Mouse (Mus musculus): Measurements from ENCODE around the gene Ecsit. TPM values are rescaled to one million over a fixed set of nuclear protein-coding genes. Genes with fewer than 3 reads are reported as not detected.
"Not testable (repeated sequence)": the region's sequence is repeated elsewhere in the genome, so short reads cannot be mapped to it uniquely, and the experiment has no call there.

Gene Ecsit
- polyA plus RNA-seq, 1 experiment from 2014 or later: 55.0 TPM

DNA sequence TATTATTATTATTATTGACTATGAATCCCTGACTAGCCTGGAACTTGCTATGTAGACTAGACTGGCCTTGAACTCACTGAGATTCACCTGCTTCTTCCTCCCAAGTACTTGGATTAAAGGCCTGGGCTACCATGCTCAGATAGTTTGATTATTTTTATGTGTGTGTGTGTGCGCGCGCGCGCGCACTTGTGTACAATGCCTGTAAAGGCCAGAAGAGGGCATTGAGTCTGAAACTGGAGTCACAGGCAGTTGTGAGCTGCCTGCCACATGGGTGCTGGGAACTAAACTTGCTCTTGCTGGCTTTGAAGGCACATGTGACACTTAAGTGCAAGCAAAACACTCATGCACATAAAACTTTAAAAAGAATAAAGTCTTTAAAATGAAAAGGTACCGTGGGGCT lies 4.0 kb upstream of the Ecsit start:
- no peaks in the 10 kb centered on the region for H3K27me3 ChIP-seq
- H3K9ac ChIP-seq: no peak overlapping the region
- no peaks in the 10 kb centered on the region for H3K36me3 ChIP-seq
- WGBS: 95% methylated on average over 7 of the region's 7 CpGs
- peaks cover 9% of the 10 kb centered on the region for H3K4me1 ChIP-seq (replicated peaks)
- no peaks in the 10 kb centered on the region for H3K9me3 ChIP-seq (replicated peaks)
- no peak overlapping the region for H3K4me2 ChIP-seq
- no peak overlapping the region for H3K4me3 ChIP-seq
- H3K27ac ChIP-seq: no peak overlapping the region
- no peak for ATAC-seq (replicated peaks; ENCODE audit: insufficient number of reproducible peaks, insufficient read depth, low FRiP score, low read depth)

DNA sequence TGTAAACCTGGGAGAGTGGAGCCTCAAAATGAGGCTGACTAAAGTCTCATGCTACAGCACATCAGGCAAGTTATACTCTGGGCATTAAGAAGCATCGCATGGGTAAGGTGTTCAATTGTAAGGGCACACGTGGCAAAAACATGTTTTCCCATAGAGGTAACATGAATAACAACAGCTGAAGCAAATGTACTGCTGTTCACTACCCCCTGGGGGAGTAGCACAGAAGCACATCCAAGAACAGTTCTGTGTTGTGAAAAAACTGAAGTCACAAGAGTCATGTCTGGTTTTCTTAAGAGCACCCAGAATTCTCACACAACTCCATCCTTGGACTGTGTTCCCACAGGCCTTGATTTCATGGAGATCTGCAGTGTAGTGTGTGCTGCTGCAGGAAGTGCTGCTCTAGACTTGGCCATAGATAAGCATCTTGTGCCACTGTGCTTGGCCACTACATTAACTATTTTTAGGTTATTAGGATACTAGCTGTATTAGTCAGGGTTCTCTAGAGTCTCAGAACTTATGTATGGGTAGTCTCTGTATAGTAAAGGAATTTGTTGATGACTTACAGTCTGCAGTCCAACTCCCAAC lies 1.9 kb upstream of the Ecsit start:
- Histone ChIP-seq H3K27ac (no peak overlapping the region), H3K4me2 (no peak overlapping the region), H3K36me3 (peaks cover 5% of the 10 kb centered on the region; the same call in 1 of the 2 replicates), H3K9ac (no peak overlapping the region), H3K4me1 (replicated peaks) (peaks cover 9% of the 10 kb centered on the region), H3K9me3 (replicated peaks) (no peaks in the 10 kb centered on the region), H3K4me3 (no peak overlapping the region), H3K27me3 (no peaks in the 10 kb centered on the region)
- no peak for ATAC-seq (replicated peaks; ENCODE audit: insufficient number of reproducible peaks, insufficient read depth, low FRiP score, low read depth)
- WGBS: 86% methylated on average over 2 of the region's 2 CpGs

DNA sequence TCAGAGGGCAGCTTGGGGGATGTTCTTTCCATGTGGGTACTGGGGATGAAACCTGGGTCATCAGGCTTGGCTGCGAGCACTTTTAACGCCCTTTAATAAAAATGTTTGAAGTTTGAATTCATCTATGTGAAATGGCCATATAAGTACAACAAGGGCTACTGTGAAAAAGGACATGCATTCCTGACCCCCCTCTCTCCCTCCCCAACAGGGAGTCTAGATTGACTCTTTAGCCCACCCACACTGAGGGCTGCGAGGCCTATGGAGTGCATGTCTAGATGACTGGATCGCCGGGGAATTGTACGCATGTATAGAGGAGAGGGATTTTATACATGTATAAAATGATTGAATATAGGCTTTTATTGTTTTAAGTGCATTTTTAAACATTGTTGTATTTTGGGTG lies 774 bp upstream of the Ecsit start:
- Histone ChIP-seq H3K27me3 (no peaks in the 10 kb centered on the region), H3K4me1 (replicated peaks) (peaks cover 9% of the 10 kb centered on the region), H3K4me3 (peak overlapping the region; percentile 93), H3K9ac (peak overlapping the region; percentile 86), H3K9me3 (replicated peaks) (no peaks in the 10 kb centered on the region), H3K36me3 (peaks cover 5% of the 10 kb centered on the region; the same call in 1 of the 2 replicates), H3K27ac (peak overlapping the region; percentile 82), H3K4me2 (peak overlapping the region; percentile 88)
- ATAC-seq (replicated peaks; ENCODE audit: insufficient number of reproducible peaks, insufficient read depth, low FRiP score, low read depth): no peak
- 65% methylated on average over 6 of the region's 6 CpGs for WGBS

DNA sequence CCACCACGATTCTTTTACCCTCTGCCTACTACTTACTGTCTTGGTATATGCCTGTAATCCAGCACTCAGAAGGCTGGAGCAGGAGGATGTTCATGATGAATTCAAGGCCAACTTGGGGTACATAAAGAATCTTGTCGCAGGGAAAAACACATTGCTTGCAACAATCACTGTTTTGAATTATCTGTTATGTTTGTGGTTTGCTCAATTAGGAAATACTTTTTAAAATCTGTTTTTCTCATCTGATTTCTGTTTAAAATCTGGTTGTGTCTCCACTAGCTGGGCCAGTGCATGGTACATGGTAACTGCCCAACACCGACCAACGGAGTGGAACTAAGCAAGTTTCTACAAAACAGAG lies 594 bp downstream of the Ecsit start:
- Histone ChIP-seq H3K4me1 (replicated peaks) (peaks cover 9% of the 10 kb centered on the region), H3K9me3 (replicated peaks) (no peaks in the 10 kb centered on the region), H3K27me3 (no peaks in the 10 kb centered on the region), H3K4me2 (peak overlapping the region; percentile 88), H3K27ac (peak overlapping the region; percentile 82), H3K9ac (peak overlapping the region; percentile 86), H3K36me3 (peaks cover 5% of the 10 kb centered on the region; the same call in 1 of the 2 replicates), H3K4me3 (peak overlapping the region; percentile 93)
- WGBS: 31% methylated on average over 4 of the region's 4 CpGs
- ATAC-seq (replicated peaks; ENCODE audit: insufficient number of reproducible peaks, insufficient read depth, low FRiP score, low read depth): no peak

DNA sequence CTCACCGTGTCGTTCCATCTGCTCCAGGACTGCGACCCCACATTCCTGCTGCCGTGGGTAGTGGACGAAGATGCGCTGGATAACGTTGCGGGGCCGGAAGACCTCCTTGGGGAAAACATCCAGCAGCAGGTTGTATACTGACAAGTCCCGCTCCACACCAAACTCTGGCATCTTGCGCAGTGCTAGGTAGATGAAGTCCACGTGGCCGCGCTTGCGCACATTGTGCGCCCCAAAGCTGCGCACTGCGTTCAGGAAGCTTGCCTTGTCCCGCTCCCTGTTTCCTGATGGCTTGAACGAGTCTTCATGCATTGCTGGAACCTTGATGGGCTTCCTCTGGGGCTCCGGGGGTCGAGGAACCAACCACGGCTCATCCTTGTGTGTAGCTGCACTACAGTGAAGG lies 9.0 kb downstream of the Ecsit start:
- 92% methylated on average over 23 of the region's 23 CpGs for WGBS
- ATAC-seq (replicated peaks; ENCODE audit: insufficient number of reproducible peaks, insufficient read depth, low FRiP score, low read depth): no peak

DNA sequence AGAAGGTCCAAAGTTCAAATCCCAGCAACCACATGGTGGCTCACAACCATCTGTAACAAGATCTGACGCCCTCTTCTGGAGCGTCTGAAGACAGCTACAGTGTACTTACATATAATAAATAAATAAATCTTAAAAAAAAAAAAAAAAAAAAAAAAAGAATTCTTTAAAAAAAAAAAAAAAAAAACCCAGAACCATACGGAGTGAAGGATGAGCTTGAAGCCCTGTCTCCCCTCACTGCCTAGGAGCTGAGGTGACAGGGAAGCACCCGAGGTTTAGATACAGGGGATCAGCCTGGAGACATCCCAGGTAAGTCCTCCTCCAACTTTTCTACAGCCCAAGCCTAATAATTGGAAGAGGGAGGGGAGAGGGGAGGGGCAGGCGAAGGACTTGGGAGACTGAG lies 9.5 kb downstream of the Ecsit start:
- WGBS: 86% methylated on average over 5 of the region's 5 CpGs
- H3K36me3 ChIP-seq: peaks cover 20% of the 10 kb centered on the region; the same call in 1 of the 2 replicates

More for the DNA sequence above, 9.0 kb downstream of the Ecsit start:
- Histone ChIP-seq H3K36me3 (peaks cover 20% of the 10 kb centered on the region; the same call in 1 of the 2 replicates), H3K4me2 (no peak overlapping the region), H3K4me1 (replicated peaks) (peaks cover 5% of the 10 kb centered on the region; the same call in 1 of the 2 replicates), H3K9me3 (replicated peaks) (no peaks in the 10 kb centered on the region), H3K27ac (no peak overlapping the region), H3K9ac (no peak overlapping the region), H3K27me3 (no peaks in the 10 kb centered on the region), H3K4me3 (no peak overlapping the region)

DNA sequence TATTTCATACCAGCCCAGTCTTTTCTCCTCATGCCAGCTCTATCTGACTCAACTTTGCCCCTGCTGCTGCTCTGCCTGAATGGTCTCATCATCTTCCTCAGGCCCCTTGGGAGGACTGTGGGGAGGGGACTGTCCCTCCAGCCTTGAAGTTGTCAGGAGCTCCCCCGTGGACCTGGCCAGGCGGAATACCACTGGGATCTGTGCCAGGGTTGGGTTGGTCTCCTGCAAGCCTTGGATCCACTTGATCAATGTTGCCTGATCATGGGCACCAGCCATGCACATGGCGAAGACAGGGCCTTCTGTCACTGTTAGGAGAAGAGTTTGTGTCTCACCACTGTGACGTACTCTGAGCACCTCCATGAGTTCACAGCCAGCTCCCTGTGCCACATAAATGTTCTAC lies 13.0 kb downstream of the Ecsit start:
- Histone ChIP-seq H3K27me3 (no peaks in the 10 kb centered on the region), H3K4me2 (no peak overlapping the region), H3K9ac (no peak overlapping the region), H3K9me3 (replicated peaks) (no peaks in the 10 kb centered on the region), H3K4me3 (no peak overlapping the region), H3K36me3 (peaks cover 29% of the 10 kb centered on the region; the same call in 1 of the 2 replicates), H3K27ac (no peak overlapping the region), H3K4me1 (replicated peaks) (peaks cover 17% of the 10 kb centered on the region)
- ATAC-seq (replicated peaks; ENCODE audit: insufficient number of reproducible peaks, insufficient read depth, low FRiP score, low read depth): no peak
- WGBS: 93% methylated on average over 4 of the region's 4 CpGs

More for the DNA sequence above, 9.5 kb downstream of the Ecsit start:
- not testable (repeated sequence) for H3K4me1 ChIP-seq (replicated peaks); H3K27ac ChIP-seq; H3K4me3 ChIP-seq; H3K9ac ChIP-seq; H3K4me2 ChIP-seq; H3K9me3 ChIP-seq (replicated peaks); H3K27me3 ChIP-seq; ATAC-seq (replicated peaks; ENCODE audit: insufficient number of reproducible peaks, insufficient read depth, low FRiP score, low read depth)

DNA sequence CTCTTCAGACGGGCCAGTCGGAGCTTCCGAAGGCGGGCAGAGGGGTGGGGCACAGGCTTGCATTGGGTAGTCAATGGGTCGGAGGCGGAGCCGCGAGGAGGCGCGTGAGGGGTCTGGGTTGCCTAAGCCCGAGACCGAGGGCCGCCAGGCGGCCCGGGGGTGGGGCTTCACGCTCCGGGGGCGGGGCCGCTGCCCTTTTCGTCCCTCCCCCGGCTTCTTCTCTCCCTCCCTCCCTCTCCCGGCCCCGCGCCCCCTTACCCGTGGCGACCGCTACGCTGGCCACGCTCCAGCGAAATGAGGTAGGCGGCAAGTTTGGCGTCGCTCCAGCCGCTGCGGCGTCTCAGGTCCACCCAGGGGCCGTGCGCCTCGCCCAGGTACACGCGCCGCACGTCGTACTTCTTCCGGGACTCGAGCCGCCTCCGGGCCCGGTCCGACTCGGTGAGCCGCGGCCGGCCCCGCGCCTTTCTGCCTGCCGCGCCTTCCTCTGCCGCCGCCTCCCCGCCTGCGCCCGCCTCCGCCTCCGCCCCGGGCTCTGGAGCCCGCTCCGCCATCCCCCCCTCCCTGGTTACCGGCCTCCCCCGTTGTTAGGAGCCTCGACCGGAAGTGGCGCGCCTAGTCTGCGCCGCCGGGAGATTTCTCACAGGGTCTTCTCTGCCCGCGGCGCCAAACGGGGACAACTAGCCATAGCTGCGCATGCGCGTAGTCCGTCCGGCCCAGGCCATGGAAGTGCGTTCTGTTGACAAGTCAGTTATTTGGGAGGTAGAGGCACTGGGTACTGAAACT lies 14.3 kb downstream of the Ecsit start, which contains the start of the genes Gm49318 and Zfp653:
TSS of gene Gm49318 (minus strand) at position 469 of the 783 bp plus-strand sequence.
TSS of gene Zfp653 (minus strand) at position 586 of the 783 bp plus-strand sequence.
- H3K4me2 ChIP-seq: peak within 1 kb of the TSS; percentile 70
- H3K4me1 ChIP-seq (replicated peaks): peaks cover 17% of the 10 kb centered on the region
- whole genome bisulfite sequencing: under 1% methylated on average over 84 of the region's 87 CpGs
- peak within 1 kb of the TSS; percentile 90 for H3K4me3 ChIP-seq
- peak within 1 kb of the TSS; percentile 91 for H3K9ac ChIP-seq
- H3K27me3 ChIP-seq: no peaks in the 10 kb centered on the region
- peak within 1 kb of the TSS; percentile 100 for H3K27ac ChIP-seq
- H3K36me3 ChIP-seq: peaks cover 21% of the 10 kb centered on the region; the same call in 1 of the 2 replicates
- peak; percentile 96 for ATAC-seq (replicated peaks; ENCODE audit: insufficient number of reproducible peaks, insufficient read depth, low FRiP score, low read depth)
- no peaks in the 10 kb centered on the region for H3K9me3 ChIP-seq (replicated peaks)

DNA sequence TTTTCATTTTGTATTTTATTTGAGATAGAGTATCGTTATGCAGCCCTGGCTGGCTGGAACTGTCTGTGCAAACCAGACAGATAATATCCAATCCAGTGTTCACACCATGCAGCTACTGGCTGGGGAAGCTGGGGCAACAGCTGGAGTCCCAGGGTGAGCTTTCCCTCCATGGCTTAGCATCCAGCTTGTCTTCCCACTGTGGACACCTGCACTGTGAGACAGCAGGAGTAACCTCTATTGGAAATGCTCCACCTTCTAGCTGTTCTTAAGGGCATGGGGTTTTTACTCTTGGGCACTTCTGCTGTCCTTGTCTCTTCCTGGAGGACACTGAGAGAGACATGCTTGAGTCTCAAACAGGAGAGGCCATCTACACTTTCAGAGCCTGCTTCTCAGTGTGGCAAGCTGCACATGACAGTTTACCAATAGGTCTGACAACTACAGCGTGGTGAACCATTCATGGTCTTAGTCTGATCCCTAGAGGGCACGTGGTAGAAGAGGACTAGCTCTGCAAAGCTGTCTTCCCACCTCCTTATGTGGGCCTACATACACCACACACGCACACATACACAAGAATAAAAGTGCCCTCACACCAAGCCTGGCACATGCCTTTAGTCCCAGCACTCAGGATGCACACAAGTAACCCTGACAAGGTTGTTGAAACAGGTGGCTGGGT lies 15.2 kb downstream of the Ecsit start:
- ATAC-seq (replicated peaks; ENCODE audit: insufficient number of reproducible peaks, insufficient read depth, low FRiP score, low read depth): no peak
- WGBS: 66% methylated on average over 4 of the region's 4 CpGs

DNA sequence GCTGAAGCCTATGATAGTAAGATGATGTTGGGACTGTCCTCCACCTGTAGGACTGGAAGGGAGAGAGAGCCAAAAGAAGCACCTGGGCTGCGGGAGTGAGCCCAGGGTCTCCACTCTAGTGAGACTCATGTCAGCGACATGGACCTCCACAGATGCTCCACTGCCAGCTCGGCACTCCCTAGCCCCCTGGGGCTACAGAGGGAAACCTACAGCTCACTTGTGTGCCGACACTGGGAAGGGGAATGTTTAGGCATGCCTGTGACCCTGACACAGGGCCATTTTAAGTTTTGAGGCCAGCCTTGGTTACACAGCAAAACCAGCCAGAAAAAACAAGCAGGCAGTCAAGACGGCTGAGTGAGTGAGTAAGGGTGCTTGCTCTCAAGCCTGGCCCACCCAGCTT lies 18.0 kb downstream of the Ecsit start:
- no peak overlapping the region for H3K4me3 ChIP-seq
- no peaks in the 10 kb centered on the region for H3K27me3 ChIP-seq
- no peak overlapping the region for H3K27ac ChIP-seq
- H3K9me3 ChIP-seq (replicated peaks): no peaks in the 10 kb centered on the region
- H3K9ac ChIP-seq: no peak overlapping the region
- H3K4me1 ChIP-seq (replicated peaks): peaks cover 17% of the 10 kb centered on the region
- H3K4me2 ChIP-seq: no peak overlapping the region
- 78% methylated on average over 5 of the region's 5 CpGs for WGBS
- H3K36me3 ChIP-seq: peaks cover 30% of the 10 kb centered on the region
- no peak for ATAC-seq (replicated peaks; ENCODE audit: insufficient number of reproducible peaks, insufficient read depth, low FRiP score, low read depth)

More for the DNA sequence above, 15.2 kb downstream of the Ecsit start:
- H3K27ac ChIP-seq: peak overlapping the region; percentile 100
- peaks cover 17% of the 10 kb centered on the region for H3K4me1 ChIP-seq (replicated peaks)
- no peaks in the 10 kb centered on the region for H3K27me3 ChIP-seq
- no peaks in the 10 kb centered on the region for H3K9me3 ChIP-seq (replicated peaks)
- H3K4me2 ChIP-seq: peak overlapping the region; percentile 70
- peaks cover 28% of the 10 kb centered on the region for H3K36me3 ChIP-seq
- peak overlapping the region; percentile 90 for H3K4me3 ChIP-seq
- peak overlapping the region; percentile 91 for H3K9ac ChIP-seq

DNA sequence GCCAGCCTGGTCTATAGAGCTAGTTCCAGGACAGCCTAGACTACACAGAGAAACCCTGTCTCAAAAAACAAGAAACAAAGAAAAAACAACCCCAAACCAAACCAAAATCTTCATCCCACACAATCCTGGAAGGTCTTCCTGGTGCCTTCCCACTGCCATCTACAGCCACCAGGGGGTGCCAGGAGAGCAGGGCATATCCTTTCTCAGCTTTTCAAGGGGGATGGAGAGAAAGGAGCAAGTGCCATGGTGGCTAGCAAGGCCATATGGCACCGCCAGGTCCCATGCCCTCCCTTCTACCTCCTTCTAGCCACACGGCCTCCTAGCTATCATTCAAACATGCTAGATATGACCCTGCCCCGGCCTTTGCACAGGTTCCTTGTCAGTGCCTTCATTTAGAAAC lies 18.8 kb downstream of the Ecsit start:
- no peaks in the 10 kb centered on the region for H3K27me3 ChIP-seq
- no peak overlapping the region for H3K27ac ChIP-seq
- WGBS: 75% methylated on average over 3 of the region's 3 CpGs
- no peaks in the 10 kb centered on the region for H3K9me3 ChIP-seq (replicated peaks)
- peaks cover 14% of the 10 kb centered on the region for H3K4me1 ChIP-seq (replicated peaks)
- H3K4me2 ChIP-seq: no peak overlapping the region
- ATAC-seq (replicated peaks; ENCODE audit: insufficient number of reproducible peaks, insufficient read depth, low FRiP score, low read depth): no peak
- H3K36me3 ChIP-seq: peaks cover 33% of the 10 kb centered on the region
- H3K9ac ChIP-seq: no peak overlapping the region
- H3K4me3 ChIP-seq: no peak overlapping the region
